Mouse (Mus musculus) cortical plate, adult 2 months (tissue): ENCODE data around the gene Lrrc41.

Experiments
- CTCF ChIP-seq: fragments of 200-500 bp; IDR thresholded peaks from 2 replicates; pipeline ENCODE4 v1.5.1; 2011; ENCODE audit warnings: mild to moderate bottlenecking, control low read depth, low read length; ENCODE audit not compliant: insufficient read depth; ENCODE audit errors: extremely low read depth
- POLR2A ChIP-seq: fragments of 200-500 bp; IDR thresholded peaks from 2 replicates; pipeline ENCODE4 v1.6.1; 2011; ENCODE audit warnings: mild to moderate bottlenecking, low read length, control low read depth; ENCODE audit not compliant: insufficient read depth; ENCODE audit errors: extremely low read depth

- TF ChIP-seq POLR2A (no peak), CTCF (no peak)
These were observed 22.1 kb downstream of the Lrrc41 start for GRCm38 (mm10) chr4:116097211-116097610.
